17 mouse cellular contexts compared by ENCODE assay signal in the genomic region with DNA sequence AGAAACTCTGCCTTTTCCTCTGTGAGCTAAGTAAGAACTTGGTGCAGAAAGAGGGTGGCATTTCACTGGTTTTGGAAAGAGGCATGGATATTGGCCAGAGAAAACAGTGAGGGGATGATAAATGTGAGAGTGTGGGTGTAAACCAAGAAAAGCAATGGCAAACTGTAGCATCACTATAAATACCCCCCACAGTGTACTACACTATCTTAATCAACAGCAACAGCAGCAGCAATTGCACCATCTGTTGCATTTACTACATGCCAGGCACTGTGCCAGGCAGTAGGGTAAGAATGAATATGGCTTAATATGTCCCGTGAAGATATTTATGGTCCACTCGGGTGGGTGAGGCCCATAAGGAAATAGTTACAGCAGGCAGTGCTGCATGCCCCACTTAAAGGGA. TPM values are rescaled to one million over a fixed set of nuclear protein-coding genes. Genes with fewer than 3 reads are reported as not detected.
A peak's percentile ranks its signal among the peaks of the same experiment; 100 is the strongest.
DNase-seq lines count a peak whose midpoint lies in the region; ATAC-seq and TF ChIP-seq lines count a peak whose summit lies in the region.
"Had no signal": no experiment of that assay in that cellular context is flagged by ENCODE, and none has a peak within 500 bp of the region (broad histone marks: within the 10 kb centered on the region; RNA-seq: fewer than 3 reads in every experiment).

No protein-coding gene starts in this region.

- no peaks in the 10 kb centered on the region for H3K36me3 ChIP-seq in forebrain, postnatal 0 days (ENCODE audit: insufficient read depth)
- H3K36me3 ChIP-seq in forebrain, embryonic 15.5 days, result no peaks in the 10 kb centered on the region
- H3K36me3 ChIP-seq: hindbrain, embryonic 13.5 days; limb, embryonic 15.5 days; neural tube, embryonic 13.5 days had no signal

- H3K27ac ChIP-seq in forebrain, postnatal 0 days (ENCODE audit: low read depth, low read length), result no peak overlapping the region
- no peak overlapping the region for H3K27ac ChIP-seq in forebrain, embryonic 15.5 days (replicated peaks)
- H3K27ac ChIP-seq: hindbrain, embryonic 13.5 days; limb, embryonic 15.5 days; neural tube, embryonic 13.5 days had no signal

- H3K4me1 ChIP-seq in forebrain, postnatal 0 days (ENCODE audit: insufficient read depth), result no peaks in the 10 kb centered on the region
- H3K4me1 ChIP-seq in forebrain, embryonic 15.5 days, result no peaks in the 10 kb centered on the region
- H3K4me1 ChIP-seq: hindbrain, embryonic 13.5 days; limb, embryonic 15.5 days; neural tube, embryonic 13.5 days had no signal

- no peaks in the 10 kb centered on the region for H3K27me3 ChIP-seq in forebrain, postnatal 0 days (ENCODE audit: insufficient read depth, low read length)
- H3K27me3 ChIP-seq in forebrain, embryonic 15.5 days, result no peaks in the 10 kb centered on the region
- H3K27me3 ChIP-seq: hindbrain, embryonic 13.5 days; limb, embryonic 15.5 days; neural tube, embryonic 13.5 days had no signal

- H3K4me2 ChIP-seq in forebrain, postnatal 0 days (ENCODE audit: low read depth), result no peak overlapping the region
- H3K4me2 ChIP-seq in forebrain, embryonic 15.5 days (replicated peaks), result no peak overlapping the region
- H3K4me2 ChIP-seq: hindbrain, embryonic 13.5 days; limb, embryonic 15.5 days; neural tube, embryonic 13.5 days had no signal

- H3K9ac ChIP-seq in forebrain, postnatal 0 days, result no peak overlapping the region
- H3K9ac ChIP-seq in forebrain, embryonic 15.5 days (replicated peaks), result no peak overlapping the region
- H3K9ac ChIP-seq: hindbrain, embryonic 13.5 days; limb, embryonic 15.5 days; neural tube, embryonic 13.5 days had no signal

- WGBS in forebrain, postnatal 0 days, result 55% methylated on average over 2 of the region's 2 CpGs
- 62% methylated on average over 2 of the region's 2 CpGs for WGBS in forebrain, embryonic 15.5 days

- H3K4me3 ChIP-seq in forebrain, postnatal 0 days (ENCODE audit: low read depth, low read length), result no peak overlapping the region
- H3K4me3 ChIP-seq in forebrain, embryonic 15.5 days, result no peak overlapping the region
- H3K4me3 ChIP-seq: hindbrain, embryonic 13.5 days; limb, embryonic 15.5 days; neural tube, embryonic 13.5 days had no signal

- peak; percentile 5 for DNase-seq in forebrain, postnatal 0 days
- peak; percentile 9 to 12 for DNase-seq in frontal cortex, postnatal 10 days (ENCODE audit: low spot score in 2 of 2)
- DNase-seq in layer of hippocampus, postnatal 36 days, result peak; percentile 8 to 13
- DNase-seq in right cerebral cortex, adult 2 months (ENCODE audit: low spot score in 2 of 2), result peak; percentile 51 to 53
- DNase-seq in urinary bladder, adult 2 months (ENCODE audit: low spot score), result no peak
- DNase-seq in T-cell, adult 2 months (ENCODE audit: low spot score), result no peak
- DNase-seq: adrenal gland, postnatal 36 days; cerebellum, adult 11 months; gastrocnemius, postnatal 25 days; kidney, adult 11 months; kidney, postnatal 4 days; lung, adult 2 months had no signal

- H3K9me3 ChIP-seq in forebrain, postnatal 0 days (ENCODE audit: low read length), result no peaks in the 10 kb centered on the region
- no peaks in the 10 kb centered on the region for H3K9me3 ChIP-seq in forebrain, embryonic 15.5 days
- H3K9me3 ChIP-seq: hindbrain, embryonic 13.5 days; limb, embryonic 15.5 days; neural tube, embryonic 13.5 days had no signal

- no peak for TF ChIP-seq CTCF in forebrain, postnatal 0 days (IDR thresholded peaks at IDR 0.05; ENCODE audit: low read depth)

- 0 out of 2 replicates have a peak, but pooled peaks have one; percentile 14 for ATAC-seq in forebrain, postnatal 0 days
- no peak for ATAC-seq in forebrain, embryonic 15.5 days (replicated peaks)
- ATAC-seq in activated CD4-positive, CD25-positive, alpha-beta regulatory T cell, adult 4 months, result no peak

RNA-seq across cellular contexts. Expression of a gene that starts 18.2 kb away (rescaled TPM):
- 20.2 and 24.3 TPM in 2 replicates for total RNA-seq in forebrain, postnatal 0 days (2014; rRNA removed)
- 4.8 and 6.4 TPM in 2 replicates for polyA plus RNA-seq in forebrain, postnatal 0 days (2015; fragmentation: Nextera tagmentation; extraction: Ambion mirVana)
- polyA plus RNA-seq in forebrain, embryonic 15.5 days (2015; fragmentation: Nextera tagmentation; extraction: Ambion mirVana), result 4.8 and 5.1 TPM in 2 replicates
- 1 to 10 TPM; 4.0 to 4.2 TPM for total RNA-seq in layer of hippocampus, postnatal 36 days (2021)
- polyA plus RNA-seq in urinary bladder, adult 2 months (2012; rRNA removed), result 1.9 and 2.0 TPM in 2 replicates
- polyA plus RNA-seq in activated CD4-positive, CD25-positive, alpha-beta regulatory T cell, adult 4 months (2017; shearing (Covaris generic)), result under 1 TPM; 0.78 to 0.84 TPM

Comparison
In these comparisons a context has a peak if more than half of its experiments do, and no peak if none do; other contexts are left out.
1. DNase-seq: peak in forebrain, postnatal 0 days (single experiment), frontal cortex, postnatal 10 days (2 of 2), layer of hippocampus, postnatal 36 days (2 of 2) and right cerebral cortex, adult 2 months (2 of 2); none in urinary bladder, adult 2 months (single experiment) and T-cell, adult 2 months (single experiment).